Mouse (Mus musculus): ENCODE data around the gene Stat5b. TPM values are rescaled to one million over a fixed set of nuclear protein-coding genes. Genes with fewer than 3 reads are reported as not detected.

Stat5b gene
- total and polyA plus RNA-seq, 2 experiments from 2014 or later = 23.3 to 48.2 TPM

- DNase-seq (ENCODE audit: low spot score) (no peak), ATAC-seq (ENCODE audit: insufficient read depth, low read depth) (no peak)
- Histone ChIP-seq H3K4me3 (ENCODE audit: low read depth, low read length) (no peak overlapping the region), H3K27me3 (ENCODE audit: control insufficient read depth, insufficient read depth, low read length) (no peaks in the 10 kb centered on the region), H3K27ac (ENCODE audit: low read depth) (no peak overlapping the region), H3K9me3 (replicated peaks; ENCODE audit: control insufficient read depth, low read length) (no peaks in the 10 kb centered on the region), H3K9ac (replicated peaks; ENCODE audit: low read depth, low read length) (no peak overlapping the region), H3K36me3 (replicated peaks; ENCODE audit: control insufficient read depth, insufficient read depth, low read length) (peaks cover 79% of the 10 kb centered on the region), H3K4me1 (ENCODE audit: control insufficient read depth, insufficient read depth) (peaks cover 4% of the 10 kb centered on the region; the same call in 1 of the 2 replicates), H3K4me2 (ENCODE audit: low read depth, low read length) (no peak overlapping the region)
- no peak for TF ChIP-seq EP300 (IDR thresholded peaks at IDR 0.05; ENCODE audit: low read depth)
- WGBS = 62% methylated on average over 10 of the region's 10 CpGs
These were observed 37.9 kb upstream of the Stat5b start for GRCm38 (mm10) chr11:100888348-100888820.

- no peak overlapping the region for H3K9ac ChIP-seq (replicated peaks; ENCODE audit: low read depth, low read length)
- H3K9me3 ChIP-seq (replicated peaks; ENCODE audit: control insufficient read depth, low read length) = no peaks in the 10 kb centered on the region
- no peaks in the 10 kb centered on the region for H3K27me3 ChIP-seq (ENCODE audit: control insufficient read depth, insufficient read depth, low read length)
- WGBS = 73% methylated on average over 3 of the region's 3 CpGs
- no peak overlapping the region for H3K4me2 ChIP-seq (ENCODE audit: low read depth, low read length)
- H3K4me1 ChIP-seq (ENCODE audit: control insufficient read depth, insufficient read depth) = peaks cover 3% of the 10 kb centered on the region; the same call in 1 of the 2 replicates
- TF ChIP-seq CTCF (IDR thresholded peaks at IDR 0.05; ENCODE audit: low read depth) (no peak), EP300 (IDR thresholded peaks at IDR 0.05; ENCODE audit: low read depth) (no peak)
- no peak overlapping the region for H3K27ac ChIP-seq (ENCODE audit: low read depth)
- ATAC-seq (ENCODE audit: insufficient read depth, low read depth) (no peak), DNase-seq (ENCODE audit: low spot score) (no peak)
- H3K36me3 ChIP-seq (replicated peaks; ENCODE audit: control insufficient read depth, insufficient read depth, low read length) = peaks cover 73% of the 10 kb centered on the region
- no peak overlapping the region for H3K4me3 ChIP-seq (ENCODE audit: low read depth, low read length)
These were observed 37.2 kb upstream of the Stat5b start for GRCm38 (mm10) chr11:100887764-100888163.

DNA sequence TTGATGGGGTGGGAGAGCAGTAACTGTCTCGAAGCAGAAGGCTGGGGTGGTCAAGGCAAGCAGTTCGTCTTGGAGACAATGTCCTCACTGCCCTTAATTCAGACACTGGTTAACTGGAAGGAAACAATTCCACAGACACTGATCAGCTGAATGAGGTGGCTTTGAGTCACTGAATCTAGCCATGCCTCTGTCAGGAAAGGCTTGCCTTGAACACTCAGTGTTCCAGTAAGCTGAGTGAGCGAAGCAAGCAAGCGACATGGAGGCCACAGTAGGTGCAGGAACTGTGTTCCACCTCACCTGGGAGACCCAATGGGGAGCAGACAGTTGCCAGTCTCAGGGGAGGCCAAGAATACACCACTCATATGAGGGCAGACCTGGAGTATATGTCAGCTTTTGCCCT is 36.7 kb upstream of the Stat5b start:
- H3K27ac ChIP-seq (ENCODE audit: low read depth) = no peak overlapping the region
- no peak overlapping the region for H3K4me3 ChIP-seq (ENCODE audit: low read depth, low read length)
- H3K27me3 ChIP-seq (ENCODE audit: control insufficient read depth, insufficient read depth, low read length) = no peaks in the 10 kb centered on the region
- no peaks in the 10 kb centered on the region; the same call in 1 of the 2 replicates for H3K4me1 ChIP-seq (ENCODE audit: control insufficient read depth, insufficient read depth)
- no peaks in the 10 kb centered on the region for H3K9me3 ChIP-seq (replicated peaks; ENCODE audit: control insufficient read depth, low read length)
- H3K4me2 ChIP-seq (ENCODE audit: low read depth, low read length) = no peak overlapping the region
- DNase-seq (ENCODE audit: low spot score) = no peak
- no peak for ATAC-seq (ENCODE audit: insufficient read depth, low read depth)
- 94% methylated on average over 4 of the region's 4 CpGs for WGBS
- peaks cover 69% of the 10 kb centered on the region for H3K36me3 ChIP-seq (replicated peaks; ENCODE audit: control insufficient read depth, insufficient read depth, low read length)
- TF ChIP-seq CTCF (IDR thresholded peaks at IDR 0.05; ENCODE audit: low read depth) (no peak), EP300 (IDR thresholded peaks at IDR 0.05; ENCODE audit: low read depth) (no peak)
- H3K9ac ChIP-seq (replicated peaks; ENCODE audit: low read depth, low read length) = no peak overlapping the region

- Histone ChIP-seq H3K4me2 (ENCODE audit: low read depth, low read length) (no peak overlapping the region), H3K9me3 (replicated peaks; ENCODE audit: control insufficient read depth, low read length) (no peaks in the 10 kb centered on the region), H3K36me3 (replicated peaks; ENCODE audit: control insufficient read depth, insufficient read depth, low read length) (peaks cover 62% of the 10 kb centered on the region), H3K27ac (ENCODE audit: low read depth) (no peak overlapping the region), H3K9ac (replicated peaks; ENCODE audit: low read depth, low read length) (no peak overlapping the region), H3K4me1 (ENCODE audit: control insufficient read depth, insufficient read depth) (no peaks in the 10 kb centered on the region; the same call in 1 of the 2 replicates), H3K4me3 (ENCODE audit: low read depth, low read length) (no peak overlapping the region), H3K27me3 (ENCODE audit: control insufficient read depth, insufficient read depth, low read length) (no peaks in the 10 kb centered on the region)
- ATAC-seq (ENCODE audit: insufficient read depth, low read depth) (no peak), DNase-seq (ENCODE audit: low spot score) (no peak)
- 36% methylated on average over 8 of the region's 8 CpGs for WGBS
- TF ChIP-seq CTCF (IDR thresholded peaks at IDR 0.05; ENCODE audit: low read depth) = no peak
- TF ChIP-seq EP300 (IDR thresholded peaks at IDR 0.05; ENCODE audit: low read depth) = no peak
These were observed 35.7 kb upstream of the Stat5b start for GRCm38 (mm10) chr11:100886188-100886740.

DNA sequence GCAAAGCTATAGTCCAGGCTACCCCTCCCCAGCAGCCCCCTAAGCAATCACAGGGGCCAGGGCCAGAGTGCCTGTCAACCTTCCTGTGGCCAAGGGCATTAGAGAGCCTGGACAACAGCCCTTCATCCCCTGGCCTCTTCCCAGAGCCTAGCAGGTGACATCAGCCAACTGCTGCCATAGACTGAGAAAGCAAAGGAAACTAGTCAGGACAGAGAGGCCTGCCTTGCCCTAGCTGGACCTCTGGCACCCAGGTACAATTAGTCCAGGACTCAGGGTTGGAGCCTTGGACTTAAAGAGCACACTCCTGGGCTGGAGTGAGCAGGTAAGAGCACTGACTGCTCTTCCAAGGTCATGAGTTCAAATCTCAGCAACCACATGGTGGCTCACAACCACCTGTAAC is 34.9 kb upstream of the Stat5b start:
- no peak for DNase-seq (ENCODE audit: low spot score)
- Histone ChIP-seq H3K4me3 (ENCODE audit: low read depth, low read length) (no peak overlapping the region), H3K9me3 (replicated peaks; ENCODE audit: control insufficient read depth, low read length) (no peaks in the 10 kb centered on the region), H3K27me3 (ENCODE audit: control insufficient read depth, insufficient read depth, low read length) (no peaks in the 10 kb centered on the region), H3K9ac (replicated peaks; ENCODE audit: low read depth, low read length) (no peak overlapping the region), H3K27ac (ENCODE audit: low read depth) (no peak overlapping the region), H3K4me1 (ENCODE audit: control insufficient read depth, insufficient read depth) (no peaks in the 10 kb centered on the region), H3K36me3 (replicated peaks; ENCODE audit: control insufficient read depth, insufficient read depth, low read length) (peaks cover 54% of the 10 kb centered on the region), H3K4me2 (ENCODE audit: low read depth, low read length) (no peak overlapping the region)
- no peak for ATAC-seq (ENCODE audit: insufficient read depth, low read depth)
- TF ChIP-seq CTCF (IDR thresholded peaks at IDR 0.05; ENCODE audit: low read depth) (no peak), EP300 (IDR thresholded peaks at IDR 0.05; ENCODE audit: low read depth) (no peak)

- Histone ChIP-seq H3K27ac (ENCODE audit: low read depth) (no peak overlapping the region), H3K9ac (replicated peaks; ENCODE audit: low read depth, low read length) (no peak overlapping the region), H3K27me3 (ENCODE audit: control insufficient read depth, insufficient read depth, low read length) (no peaks in the 10 kb centered on the region), H3K4me1 (ENCODE audit: control insufficient read depth, insufficient read depth) (no peaks in the 10 kb centered on the region), H3K4me3 (ENCODE audit: low read depth, low read length) (no peak overlapping the region), H3K4me2 (ENCODE audit: low read depth, low read length) (no peak overlapping the region), H3K9me3 (replicated peaks; ENCODE audit: control insufficient read depth, low read length) (no peaks in the 10 kb centered on the region), H3K36me3 (replicated peaks; ENCODE audit: control insufficient read depth, insufficient read depth, low read length) (peaks cover 45% of the 10 kb centered on the region)
- ATAC-seq (ENCODE audit: insufficient read depth, low read depth) (no peak), DNase-seq (ENCODE audit: low spot score) (no peak)
- 89% methylated on average over 10 of the region's 10 CpGs for WGBS
- TF ChIP-seq EP300 (IDR thresholded peaks at IDR 0.05; ENCODE audit: low read depth) (no peak), CTCF (IDR thresholded peaks at IDR 0.05; ENCODE audit: low read depth) (no peak)
These were observed 33.1 kb upstream of the Stat5b start for GRCm38 (mm10) chr11:100883640-100884039.
